Mouse (Mus musculus) myocyte (in vitro differentiated cells): Measurements from ENCODE around the gene Hebp1. TPM values are rescaled to one million over a fixed set of nuclear protein-coding genes. Genes with fewer than 3 reads are reported as not detected.
A peak's percentile ranks its signal among the peaks of the same experiment; 100 is the strongest.

Experiments
- H3K27me3 ChIP-seq: one replicate; pipeline ENCODE4 v1.6.1; 2011; ENCODE audit not compliant: control insufficient read depth, insufficient read depth, insufficient read length
- H3K36me3 ChIP-seq: one replicate; pipeline ENCODE4 v1.6.1; 2011; ENCODE audit not compliant: control insufficient read depth, insufficient read depth
- H3K4me2 ChIP-seq: one replicate; pipeline ENCODE4 v1.6.1; 2011; ENCODE audit warnings: low read depth, control low read depth
- H3K4me3 ChIP-seq: one replicate; pipeline ENCODE4 v1.5.1; 2011; ENCODE audit warnings: mild to moderate bottlenecking, control low read depth, moderate library complexity
- H3K79me2 ChIP-seq: one replicate; pipeline ENCODE4 v1.6.1; 2011; ENCODE audit not compliant: control insufficient read depth, insufficient read depth
- H3ac ChIP-seq: one replicate; pipeline ENCODE4 v1.6.1; 2011; ENCODE audit not compliant: control insufficient read depth, insufficient read length
- CEBPB ChIP-seq: IDR thresholded peaks from 2 replicates; pipeline ENCODE4 v1.6.1; 2011; ENCODE audit warnings: mild to moderate bottlenecking, moderate library complexity; ENCODE audit not compliant: poor library complexity, insufficient read depth, severe bottlenecking
- E2F4 ChIP-seq: IDR thresholded peaks from one replicate; pipeline ENCODE4 v1.6.1; 2011; ENCODE audit warnings: mild to moderate bottlenecking, control low read depth, moderate library complexity; ENCODE audit not compliant: insufficient read depth
- MAX ChIP-seq: IDR thresholded peaks from one replicate; pipeline ENCODE4 v1.6.1; 2011; ENCODE audit warnings: low read depth, mild to moderate bottlenecking, control low read depth
- MYOD1 ChIP-seq, 3 experiments: IDR thresholded peaks; one replicate each; pipeline ENCODE4 v1.6.1; 2011; ENCODE audit warnings: control low read depth in 2 of 3, low read depth in 2 of 3, mild to moderate bottlenecking in 2 of 3, moderate library complexity in 1 of 3; ENCODE audit not compliant: insufficient read length in 2 of 3, control insufficient read depth in 1 of 3
- MYOG ChIP-seq, 3 experiments: IDR thresholded peaks; one replicate each; pipeline ENCODE4 v1.6.1; 2011; ENCODE audit warnings: control low read depth in 2 of 3, low read depth in 2 of 3, mild to moderate bottlenecking in 2 of 3; ENCODE audit not compliant: insufficient read length in 2 of 3, control insufficient read depth in 1 of 3, insufficient read depth in 1 of 3
- POLR2A ChIP-seq: IDR thresholded peaks from one replicate; pipeline ENCODE4 v1.6.1; 2011; ENCODE audit warnings: low read depth, mild to moderate bottlenecking, control low read depth, moderate library complexity; ENCODE audit not compliant: insufficient read length
- POLR2AphosphoS2 ChIP-seq: IDR thresholded peaks from one replicate; pipeline ENCODE4 v1.6.1; 2011; ENCODE audit warnings: low read depth, control low read depth; ENCODE audit not compliant: insufficient read length
- REST ChIP-seq: IDR thresholded peaks from one replicate; pipeline ENCODE4 v1.6.1; 2011; ENCODE audit warnings: mild to moderate bottlenecking, control low read depth, moderate library complexity; ENCODE audit not compliant: insufficient read depth, insufficient read length
- SRF ChIP-seq: IDR thresholded peaks from one replicate; pipeline ENCODE4 v1.6.1; 2011; ENCODE audit warnings: low read depth; ENCODE audit not compliant: control insufficient read depth, insufficient read length
- TCF12 ChIP-seq: IDR thresholded peaks from one replicate; pipeline ENCODE4 v1.6.1; 2011; ENCODE audit warnings: mild to moderate bottlenecking, control low read depth; ENCODE audit not compliant: poor library complexity, insufficient read depth, severe bottlenecking
- TCF3 ChIP-seq: IDR thresholded peaks from one replicate; pipeline ENCODE4 v1.6.1; 2011; ENCODE audit warnings: low read depth, control low read depth; ENCODE audit not compliant: insufficient read length
- USF1 ChIP-seq: IDR thresholded peaks from one replicate; pipeline ENCODE4 v1.6.1; 2011; ENCODE audit warnings: low read depth, mild to moderate bottlenecking, control low read depth, moderate library complexity
- polyA plus RNA-seq: library from polyadenylated mRNA; unstranded; fragments of >200 nt; fragmentation: generic; extraction: Trizol; gene quantifications from one replicate; pipeline ENCODE4 v1.2.1, GENCODE M21; 2012; ENCODE audit warnings: missing spikeins

Hebp1 gene
- polyA plus RNA-seq, 1 experiment: 30.5 TPM

DNA sequence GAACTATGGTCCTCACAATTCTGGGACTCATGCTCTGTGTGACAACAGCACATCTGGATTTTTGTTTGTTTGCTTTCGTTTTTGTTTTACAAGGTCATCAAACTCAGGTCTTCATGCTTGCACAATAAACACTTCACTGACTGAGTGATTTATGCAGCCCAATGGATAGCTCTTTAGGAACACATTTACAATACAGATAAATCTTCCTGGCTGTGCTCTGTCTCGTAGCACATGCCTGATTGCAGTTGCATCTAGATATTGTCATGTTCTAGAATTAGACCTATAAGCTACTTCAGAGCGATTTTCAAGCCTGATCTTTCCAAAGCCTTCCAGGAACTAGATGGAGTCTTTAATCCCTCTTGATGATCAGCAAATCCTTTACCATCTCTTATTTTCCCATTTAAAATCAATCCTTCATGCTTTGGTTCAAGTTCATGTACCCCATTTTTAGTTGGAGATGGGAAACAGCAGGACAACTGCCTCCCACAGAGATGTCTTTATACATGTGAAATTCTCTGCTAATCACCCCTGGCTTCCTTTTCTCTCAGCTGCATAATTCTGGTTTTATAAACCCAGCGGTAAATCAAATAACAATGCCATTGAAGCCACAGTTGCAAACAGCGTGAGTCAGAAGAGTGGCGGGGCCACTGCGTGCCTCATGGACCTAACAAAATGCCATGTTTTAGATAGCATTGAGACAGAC, 85.3 kb downstream of the Hebp1 start:
- H3K36me3 ChIP-seq: no peaks in the 10 kb centered on the region

DNA sequence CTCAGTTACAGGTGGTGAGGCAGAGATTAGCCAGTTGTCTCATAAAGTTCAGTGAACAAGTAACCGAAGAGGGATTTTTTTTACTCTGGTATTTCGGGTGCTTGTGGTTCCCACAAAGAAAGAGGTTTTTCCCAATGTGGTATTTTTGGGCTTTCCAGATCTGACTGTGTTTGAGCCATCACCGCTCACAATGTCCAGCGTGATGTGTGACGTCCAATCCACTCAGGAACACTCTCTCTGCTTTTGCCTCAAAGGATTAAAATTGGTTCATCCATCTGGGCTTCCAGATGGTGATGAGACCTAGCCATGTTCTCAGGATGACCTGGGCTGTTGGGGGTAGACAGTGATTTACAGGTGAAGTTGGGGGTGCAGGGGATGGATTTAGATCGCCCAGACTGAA, 90.8 kb downstream of the Hebp1 start:
- Histone ChIP-seq H3K4me2 (no peak overlapping the region), H3K4me3 (no peak overlapping the region), H3K79me2 (no peaks in the 10 kb centered on the region), H3K27me3 (no peaks in the 10 kb centered on the region), H3ac (no peak overlapping the region), H3K36me3 (no peaks in the 10 kb centered on the region)
- TF ChIP-seq CEBPB (no peak), POLR2AphosphoS2 (no peak), MAX (no peak), POLR2A (no peak), REST (no peak), USF1 (no peak)

More for the DNA sequence above, 85.3 kb downstream of the Hebp1 start:
- TF ChIP-seq USF1: no peak
- TF ChIP-seq MYOD1 (IDR thresholded peaks at IDR 0.05; ENCODE audit: control insufficient read depth in 1 of 3, insufficient read length in 2 of 3, low read depth in 2 of 3): no peak
- TF ChIP-seq REST: no peak
- no peak for TF ChIP-seq TCF3
- no peak for TF ChIP-seq POLR2A
- no peak for TF ChIP-seq TCF12
- no peak for TF ChIP-seq MYOG (IDR thresholded peaks at IDR 0.05; ENCODE audit: control insufficient read depth in 1 of 3, insufficient read depth in 1 of 3, insufficient read length in 2 of 3, low read depth in 2 of 3)
- TF ChIP-seq POLR2AphosphoS2: no peak
- no peak for TF ChIP-seq CEBPB
- TF ChIP-seq MAX: no peak
- no peak for TF ChIP-seq E2F4
- no peak for TF ChIP-seq SRF
- no peaks in the 10 kb centered on the region for H3K27me3 ChIP-seq
- H3ac ChIP-seq: no peak overlapping the region
- no peaks in the 10 kb centered on the region for H3K79me2 ChIP-seq
- H3K4me3 ChIP-seq: no peak overlapping the region
- H3K4me2 ChIP-seq: peak overlapping the region; percentile 48

DNA sequence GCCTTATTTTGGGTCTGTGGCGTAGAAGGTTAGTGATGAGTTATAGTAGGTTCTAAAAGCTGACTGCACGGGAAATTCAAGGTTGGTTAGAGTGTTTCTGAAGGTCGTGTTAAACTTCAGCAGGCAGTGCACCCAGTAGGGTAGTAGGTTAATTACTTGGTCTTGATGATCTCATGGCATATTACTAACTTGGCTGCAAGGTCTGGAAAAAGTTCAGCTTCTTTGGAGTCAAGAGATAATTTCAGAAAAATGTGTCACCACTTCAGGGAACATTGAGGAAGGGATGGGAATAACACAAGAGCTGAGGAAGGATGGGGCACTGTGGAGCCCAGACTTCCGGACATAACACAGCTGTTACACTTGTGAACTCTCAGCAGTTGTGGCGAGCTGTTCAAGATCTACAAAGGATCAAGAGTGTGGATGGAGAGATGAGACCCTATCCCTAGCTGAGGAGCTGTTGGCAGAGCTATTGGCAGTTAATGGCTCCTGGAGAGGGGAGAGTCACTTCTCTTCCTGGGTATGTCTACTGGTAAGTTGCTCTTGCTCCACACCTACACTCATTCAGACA, 95.0 kb downstream of the Hebp1 start:
- TF ChIP-seq TCF12 (peak; percentile 43), SRF (no peak), POLR2A (no peak), MYOD1 (IDR thresholded peaks at IDR 0.05; ENCODE audit: control insufficient read depth in 1 of 3, insufficient read length in 2 of 3, low read depth in 2 of 3) (peak; percentile 10 to 83 (median 36)), MYOG (IDR thresholded peaks at IDR 0.05; ENCODE audit: control insufficient read depth in 1 of 3, insufficient read depth in 1 of 3, insufficient read length in 2 of 3, low read depth in 2 of 3) (peak in 2 of 3 experiments; percentile 85 to 88)

DNA sequence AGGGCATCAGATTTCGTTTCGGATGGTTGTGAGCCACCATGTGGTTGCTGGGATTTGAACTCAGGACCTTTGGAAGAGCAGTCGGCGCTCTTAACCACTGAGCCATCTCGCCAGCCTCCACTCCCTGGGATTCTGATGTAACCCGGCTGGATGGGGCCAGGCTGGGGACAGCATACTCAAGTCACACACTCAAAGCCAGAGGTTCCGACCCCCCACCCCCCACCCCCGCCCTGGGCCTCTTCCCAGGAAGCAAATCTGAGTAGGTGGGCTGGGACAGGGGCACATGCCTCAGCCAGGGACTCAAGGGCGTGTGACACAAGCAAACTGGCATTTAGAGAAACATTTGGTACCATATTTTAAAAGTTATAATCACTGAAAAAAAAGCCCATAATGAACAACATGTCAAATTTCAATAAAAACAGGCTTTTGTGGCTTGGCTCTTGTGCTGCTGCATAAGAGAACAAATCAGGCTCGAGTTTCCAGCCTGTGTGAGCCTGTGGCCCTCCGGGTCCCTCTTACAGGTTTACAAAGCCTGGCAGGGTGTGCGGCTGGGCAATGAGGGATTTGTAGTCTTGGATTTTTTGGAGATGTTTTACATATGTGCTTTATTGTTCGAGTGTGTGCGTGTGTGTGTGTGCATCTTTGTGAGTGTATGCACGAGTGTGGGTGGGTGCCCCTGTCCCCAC, 96.9 kb downstream of the Hebp1 start:
- no peaks in the 10 kb centered on the region for H3K79me2 ChIP-seq

More for the DNA sequence above, 95.0 kb downstream of the Hebp1 start:
- Histone ChIP-seq H3K79me2 (no peaks in the 10 kb centered on the region), H3ac (no peak overlapping the region), H3K4me2 (peak overlapping the region; percentile 65), H3K36me3 (no peaks in the 10 kb centered on the region), H3K27me3 (no peaks in the 10 kb centered on the region), H3K4me3 (peak overlapping the region; percentile 7)

DNA sequence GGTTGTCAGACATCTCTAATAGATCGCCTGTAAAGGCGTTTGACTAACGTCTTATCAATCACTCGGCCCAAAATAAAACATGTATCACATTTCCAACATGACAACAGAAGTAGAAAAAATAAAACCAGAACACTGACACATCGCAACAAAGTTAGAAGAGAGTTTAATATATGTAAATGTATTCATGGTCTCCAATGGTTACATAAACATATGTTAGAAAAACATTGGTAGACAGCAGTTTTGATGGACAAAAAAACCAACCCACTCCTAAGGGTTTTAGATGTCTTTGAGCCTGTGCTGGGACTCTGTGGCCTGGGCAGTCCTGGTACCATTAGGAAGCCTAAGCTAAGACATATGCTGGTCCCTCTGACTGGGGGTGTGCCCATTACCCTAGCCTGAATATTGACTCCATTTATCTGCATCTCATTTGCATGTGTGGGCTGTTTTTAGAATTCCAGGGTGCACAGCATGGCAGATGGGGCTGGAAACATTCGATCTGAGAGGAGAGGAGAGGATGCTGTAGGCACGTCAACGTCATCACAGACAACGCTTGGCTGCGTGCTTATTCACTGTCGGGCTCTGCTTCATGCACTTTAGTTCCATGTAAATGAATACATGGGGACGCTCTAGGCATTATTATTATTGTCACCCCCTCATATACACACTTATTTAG, 104.9 kb downstream of the Hebp1 start:
- Histone ChIP-seq H3K27me3 (no peaks in the 10 kb centered on the region), H3K4me2 (no peak overlapping the region)

More for the DNA sequence above, 96.9 kb downstream of the Hebp1 start:
- TF ChIP-seq MAX: no peak
- no peak for TF ChIP-seq E2F4
- TF ChIP-seq USF1: no peak
- TF ChIP-seq SRF: no peak
- no peak for TF ChIP-seq TCF3
- no peak for TF ChIP-seq REST
- no peak for TF ChIP-seq TCF12
- no peak for TF ChIP-seq CEBPB
- no peak overlapping the region for H3ac ChIP-seq
- H3K27me3 ChIP-seq: no peaks in the 10 kb centered on the region
- H3K4me2 ChIP-seq: no peak overlapping the region
- H3K36me3 ChIP-seq: no peaks in the 10 kb centered on the region
- no peak overlapping the region for H3K4me3 ChIP-seq

More for the DNA sequence above, 104.9 kb downstream of the Hebp1 start:
- TF ChIP-seq MYOD1 (IDR thresholded peaks at IDR 0.05; ENCODE audit: control insufficient read depth in 1 of 3, insufficient read length in 2 of 3, low read depth in 2 of 3): no peak
- Histone ChIP-seq H3K79me2 (no peaks in the 10 kb centered on the region), H3K4me3 (no peak overlapping the region), H3ac (no peak overlapping the region), H3K36me3 (no peaks in the 10 kb centered on the region)
